Mouse (Mus musculus): ENCODE results near the gene Plb1.

DNA sequence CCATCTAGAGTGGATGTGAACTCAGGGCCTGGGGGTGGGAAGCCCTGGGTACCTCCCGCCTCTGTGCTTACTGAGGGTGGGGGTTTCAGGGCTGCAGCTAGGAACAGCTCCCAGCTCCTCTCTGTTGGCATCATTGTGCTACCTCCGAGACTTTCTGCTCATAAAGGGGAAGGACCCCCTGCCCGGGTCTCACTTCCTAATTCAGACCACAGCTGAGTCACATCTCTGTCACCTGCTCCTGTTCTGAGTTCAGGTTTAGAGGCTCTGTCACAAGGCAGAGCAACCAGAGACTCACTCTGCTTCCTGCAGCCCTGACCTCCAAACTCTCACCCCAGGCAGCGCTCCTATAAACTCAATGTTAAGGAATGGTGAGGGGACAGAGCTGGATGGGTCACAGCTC, 53.8 kb downstream of the Plb1 start:
- no peak for TF ChIP-seq POLR2A (IDR thresholded peaks at IDR 0.05; ENCODE audit: borderline replicate concordance, low read depth, low read length)
- TF ChIP-seq CTCF (IDR thresholded peaks at IDR 0.05; ENCODE audit: low read depth, low read length): no peak
